Mouse (Mus musculus): ENCODE measurements around the gene Syne1. TPM values are rescaled to one million over a fixed set of nuclear protein-coding genes. Genes with fewer than 3 reads are reported as not detected.
A peak's percentile ranks its signal among the peaks of the same experiment; 100 is the strongest.

The Syne1 gene
- polyA plus RNA-seq, 1 experiment = 12.3 TPM

DNA sequence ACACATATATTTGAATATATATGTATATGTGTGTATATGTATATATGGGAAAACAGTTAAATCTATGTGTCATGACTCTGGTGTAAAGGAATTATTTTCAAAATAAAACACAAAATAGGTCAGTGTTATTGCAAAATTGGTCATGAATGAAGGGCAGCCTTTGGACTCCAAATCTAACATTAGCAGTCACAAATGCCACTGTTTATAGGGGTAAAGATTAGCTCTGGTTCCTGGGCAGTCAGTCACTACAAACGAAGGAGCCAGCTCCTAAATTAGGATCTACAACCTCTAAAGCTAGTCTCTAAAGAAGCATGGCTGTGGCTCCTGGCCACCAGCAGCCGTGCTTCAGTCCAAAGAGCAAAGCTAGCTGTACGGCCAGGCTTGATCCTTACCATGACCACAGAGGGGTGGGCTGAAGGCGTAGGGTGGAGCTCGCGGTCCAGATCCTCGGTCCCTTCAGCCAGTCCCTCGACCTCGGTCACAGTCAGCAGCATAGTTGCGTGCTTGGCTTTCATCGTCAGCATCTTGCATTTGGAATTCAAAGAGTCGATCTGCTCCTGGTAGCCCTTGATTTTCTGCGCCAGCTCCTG, 357.1 kb downstream of the Syne1 start:
- Histone ChIP-seq H3K4me1 (ENCODE audit: control insufficient read depth, insufficient read depth, insufficient read length) (no peaks in the 10 kb centered on the region), H3K27ac (ENCODE audit: insufficient read depth, low read length) (peak overlapping the region; percentile 93), H3K27me3 (ENCODE audit: control insufficient read depth, insufficient read depth, low read length) (no peaks in the 10 kb centered on the region), H3K36me3 (ENCODE audit: control insufficient read depth, insufficient read depth, low read length) (no peaks in the 10 kb centered on the region), H3K4me3 (ENCODE audit: extremely low read depth, insufficient read depth, insufficient read length) (peak overlapping the region; percentile 74)
- whole genome bisulfite sequencing = 3% methylated on average over 13 of the region's 13 CpGs
- TF ChIP-seq POLR2A (IDR thresholded peaks at IDR 0.05; ENCODE audit: low read depth, low read length) (no peak), CTCF (IDR thresholded peaks at IDR 0.05; ENCODE audit: extremely low read depth, insufficient read depth, insufficient read length, insufficient replicate concordance) (no peak)
- peak in 1 of 2 experiments; percentile 5 for DNase-seq (ENCODE audit: low read depth in 1 of 2, low spot score in 2 of 2)

DNA sequence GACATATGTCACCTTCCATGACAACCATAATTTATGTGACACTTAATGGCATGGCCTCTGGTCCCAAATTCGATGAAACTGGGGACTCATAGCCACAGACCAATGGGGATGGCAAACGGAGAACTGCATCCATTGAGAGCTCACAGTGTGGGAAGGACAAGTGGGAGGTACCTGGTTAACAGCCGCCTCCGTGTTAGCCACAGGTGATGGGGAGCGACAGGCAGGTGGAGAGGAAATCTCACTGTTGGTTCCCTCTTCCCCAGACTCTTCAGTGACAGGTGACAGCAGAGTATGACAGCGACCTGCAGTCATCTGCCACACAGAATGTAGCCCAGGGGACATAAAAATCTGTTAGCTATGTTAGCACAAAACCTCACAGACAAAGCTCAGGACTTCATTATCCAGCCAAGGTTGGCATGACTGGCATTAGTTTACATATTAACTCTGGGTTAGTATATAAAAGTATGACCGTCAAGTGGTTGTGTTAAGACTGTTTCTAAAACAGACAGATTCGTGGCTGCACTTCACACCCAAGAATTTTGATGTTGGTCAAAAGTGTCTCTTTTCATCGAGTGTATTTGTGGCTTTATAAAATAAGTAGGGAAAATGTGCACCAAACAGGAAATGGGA, 358.3 kb downstream of the Syne1 start:
- H3K4me3 ChIP-seq (ENCODE audit: extremely low read depth, insufficient read depth, insufficient read length) = no peak overlapping the region

DNA sequence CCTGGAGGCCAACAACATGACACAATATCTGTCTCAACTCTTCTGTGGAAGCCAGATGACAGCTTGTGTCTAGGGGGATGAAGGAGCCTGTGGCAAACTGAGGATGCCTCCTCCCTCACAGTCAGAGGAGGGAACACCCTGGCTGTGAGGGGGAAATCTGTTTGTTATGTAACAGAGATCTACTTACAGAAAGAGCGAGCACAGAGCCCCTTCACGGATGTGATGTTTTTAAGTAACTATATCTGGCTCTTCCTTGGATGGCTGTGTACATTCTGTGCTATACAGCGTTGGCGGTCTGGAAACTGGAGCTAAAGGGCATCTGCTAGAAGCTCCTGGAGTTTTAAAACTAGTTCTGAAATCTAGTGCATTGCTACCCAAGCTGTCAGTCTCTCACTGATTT, 360.5 kb downstream of the Syne1 start:
- Histone ChIP-seq H3K27ac (ENCODE audit: insufficient read depth, low read length) (no peak overlapping the region), H3K27me3 (ENCODE audit: control insufficient read depth, insufficient read depth, low read length) (no peaks in the 10 kb centered on the region), H3K36me3 (ENCODE audit: control insufficient read depth, insufficient read depth, low read length) (no peaks in the 10 kb centered on the region), H3K4me3 (ENCODE audit: extremely low read depth, insufficient read depth, insufficient read length) (no peak overlapping the region), H3K4me1 (ENCODE audit: control insufficient read depth, insufficient read depth, insufficient read length) (no peaks in the 10 kb centered on the region)
- DNase-seq (ENCODE audit: low read depth in 1 of 2, low spot score in 2 of 2) = no peak
- WGBS = 89% methylated on average over 4 of the region's 4 CpGs
- TF ChIP-seq CTCF (IDR thresholded peaks at IDR 0.05; ENCODE audit: extremely low read depth, insufficient read depth, insufficient read length, insufficient replicate concordance) = no peak
- no peak for TF ChIP-seq POLR2A (IDR thresholded peaks at IDR 0.05; ENCODE audit: low read depth, low read length)

More for the DNA sequence above, 358.3 kb downstream of the Syne1 start:
- no peaks in the 10 kb centered on the region for H3K36me3 ChIP-seq (ENCODE audit: control insufficient read depth, insufficient read depth, low read length)
- WGBS = 85% methylated on average over 9 of the region's 9 CpGs
- no peak for DNase-seq (ENCODE audit: low read depth in 1 of 2, low spot score in 2 of 2)
- H3K4me1 ChIP-seq (ENCODE audit: control insufficient read depth, insufficient read depth, insufficient read length) = no peaks in the 10 kb centered on the region
- H3K27ac ChIP-seq (ENCODE audit: insufficient read depth, low read length) = no peak overlapping the region
- TF ChIP-seq CTCF (IDR thresholded peaks at IDR 0.05; ENCODE audit: extremely low read depth, insufficient read depth, insufficient read length, insufficient replicate concordance) (no peak), POLR2A (IDR thresholded peaks at IDR 0.05; ENCODE audit: low read depth, low read length) (no peak)
- no peaks in the 10 kb centered on the region for H3K27me3 ChIP-seq (ENCODE audit: control insufficient read depth, insufficient read depth, low read length)

DNA sequence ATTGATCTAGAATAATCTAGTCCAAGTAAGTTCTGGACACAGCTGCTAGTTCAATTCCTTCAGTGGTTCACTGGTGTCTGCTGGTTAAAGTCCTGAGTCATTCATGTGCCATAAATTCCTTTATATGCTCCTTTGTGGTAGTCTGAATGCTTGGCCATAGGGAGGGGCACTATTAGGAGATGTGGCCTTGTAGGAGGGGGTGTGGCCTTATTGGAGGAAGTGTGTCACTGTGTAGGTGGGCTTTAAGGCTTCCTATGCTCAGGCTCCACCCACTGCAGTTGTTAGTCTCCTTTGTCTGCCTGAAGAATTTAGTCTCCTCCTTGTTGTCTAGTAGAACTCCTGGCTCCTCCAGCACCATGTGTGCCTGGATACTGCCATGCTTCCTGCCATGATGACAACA, 362.4 kb downstream of the Syne1 start:
- H3K4me3 ChIP-seq (ENCODE audit: extremely low read depth, insufficient read depth, insufficient read length) = no peak overlapping the region
- H3K4me1 ChIP-seq (ENCODE audit: control insufficient read depth, insufficient read depth, insufficient read length) = no peaks in the 10 kb centered on the region
- no peak overlapping the region for H3K27ac ChIP-seq (ENCODE audit: insufficient read depth, low read length)
- H3K36me3 ChIP-seq (ENCODE audit: control insufficient read depth, insufficient read depth, low read length) = peaks cover 6% of the 10 kb centered on the region
- no peaks in the 10 kb centered on the region for H3K27me3 ChIP-seq (ENCODE audit: control insufficient read depth, insufficient read depth, low read length)
- TF ChIP-seq POLR2A (IDR thresholded peaks at IDR 0.05; ENCODE audit: low read depth, low read length) = no peak
- TF ChIP-seq CTCF (IDR thresholded peaks at IDR 0.05; ENCODE audit: extremely low read depth, insufficient read depth, insufficient read length, insufficient replicate concordance) = no peak
- no peak for DNase-seq (ENCODE audit: low read depth in 1 of 2, low spot score in 2 of 2)

DNA sequence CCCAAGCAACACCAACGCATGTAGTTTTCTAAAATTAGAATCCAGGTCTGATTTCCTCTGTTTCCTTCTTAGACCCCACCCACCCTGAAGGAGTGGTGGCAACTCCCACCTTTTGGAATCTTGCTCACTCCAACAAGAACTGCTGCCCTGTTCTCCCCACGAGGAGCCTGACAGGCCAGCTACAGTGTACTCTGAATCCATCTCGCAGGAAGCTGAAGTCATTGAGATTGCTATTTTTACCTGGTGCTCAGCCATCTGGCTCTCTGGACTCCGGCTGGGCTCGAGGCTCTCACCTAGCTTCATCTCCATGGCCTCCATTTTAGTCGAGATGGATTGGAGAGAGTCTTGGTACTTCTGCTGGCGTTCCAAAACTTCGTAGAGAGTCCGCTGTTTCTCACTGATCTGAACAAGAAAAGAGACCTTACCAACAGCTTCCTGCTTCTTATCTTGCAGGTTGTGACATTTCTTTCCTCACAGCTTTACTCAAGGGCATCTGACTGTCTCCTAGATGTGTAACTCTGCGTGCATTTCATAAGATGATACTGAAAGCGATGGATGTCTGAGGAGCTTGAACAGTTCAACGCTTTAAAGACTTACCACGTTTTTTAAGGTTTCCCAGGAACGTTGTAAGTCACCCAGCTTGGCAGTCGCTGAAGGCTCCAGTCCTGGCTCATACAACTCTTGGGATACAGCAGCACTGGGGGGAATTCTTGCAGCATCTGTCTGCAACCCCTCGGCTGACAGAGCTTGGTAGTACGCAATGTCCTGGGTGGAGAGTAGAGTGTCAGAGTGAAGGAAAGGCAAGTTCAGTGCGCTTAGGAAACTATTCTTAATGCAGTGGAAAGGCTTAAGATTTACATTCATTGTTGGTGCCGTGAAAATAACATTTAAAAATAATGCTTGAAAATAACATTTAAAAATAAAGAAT, 365.9 kb downstream of the Syne1 start:
- no peak for TF ChIP-seq CTCF (IDR thresholded peaks at IDR 0.05; ENCODE audit: extremely low read depth, insufficient read depth, insufficient read length, insufficient replicate concordance)
- TF ChIP-seq POLR2A (IDR thresholded peaks at IDR 0.05; ENCODE audit: low read depth, low read length) = no peak
- WGBS = 78% methylated on average over 19 of the region's 19 CpGs
- no peak overlapping the region for H3K27ac ChIP-seq (ENCODE audit: insufficient read depth, low read length)
- H3K4me3 ChIP-seq (ENCODE audit: extremely low read depth, insufficient read depth, insufficient read length) = no peak overlapping the region
- peaks cover 10% of the 10 kb centered on the region for H3K36me3 ChIP-seq (ENCODE audit: control insufficient read depth, insufficient read depth, low read length)
- no peak for DNase-seq (ENCODE audit: low read depth in 1 of 2, low spot score in 2 of 2)
- no peaks in the 10 kb centered on the region for H3K4me1 ChIP-seq (ENCODE audit: control insufficient read depth, insufficient read depth, insufficient read length)
- H3K27me3 ChIP-seq (ENCODE audit: control insufficient read depth, insufficient read depth, low read length) = no peaks in the 10 kb centered on the region

DNA sequence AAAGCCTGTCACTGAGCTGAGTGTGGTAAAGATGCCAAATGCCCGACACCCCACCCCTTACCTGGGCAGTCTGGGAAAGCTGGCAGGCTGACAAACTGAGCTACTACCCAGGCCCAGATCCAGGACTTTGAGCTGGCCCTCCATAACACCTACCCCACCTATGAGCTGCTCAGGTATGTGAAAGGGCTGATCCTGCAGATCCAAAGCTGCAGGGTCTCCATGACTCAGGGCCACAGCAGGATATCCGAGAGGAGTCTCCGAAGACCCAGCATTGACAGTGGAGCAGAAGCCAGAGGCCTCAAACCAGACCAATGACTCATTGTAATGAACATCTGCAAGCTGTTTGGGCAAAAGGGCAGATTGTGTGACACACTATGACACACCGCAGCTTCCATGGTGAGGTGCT, 369.5 kb downstream of the Syne1 start:
- 94% methylated on average over 4 of the region's 4 CpGs for WGBS
- Histone ChIP-seq H3K4me1 (ENCODE audit: control insufficient read depth, insufficient read depth, insufficient read length) (no peaks in the 10 kb centered on the region), H3K27me3 (ENCODE audit: control insufficient read depth, insufficient read depth, low read length) (no peaks in the 10 kb centered on the region), H3K36me3 (ENCODE audit: control insufficient read depth, insufficient read depth, low read length) (peaks cover 11% of the 10 kb centered on the region), H3K27ac (ENCODE audit: insufficient read depth, low read length) (no peak overlapping the region), H3K4me3 (ENCODE audit: extremely low read depth, insufficient read depth, insufficient read length) (no peak overlapping the region)
- DNase-seq (ENCODE audit: low read depth in 1 of 2, low spot score in 2 of 2) = no peak
- TF ChIP-seq CTCF (IDR thresholded peaks at IDR 0.05; ENCODE audit: extremely low read depth, insufficient read depth, insufficient read length, insufficient replicate concordance) (no peak), POLR2A (IDR thresholded peaks at IDR 0.05; ENCODE audit: low read depth, low read length) (no peak)
